Mouse (Mus musculus) midbrain, embryonic 16.5 days (tissue): ENCODE data around the gene Cntd1. TPM values are rescaled to one million over a fixed set of nuclear protein-coding genes. Genes with fewer than 3 reads are reported as not detected.
"Not testable (repeated sequence)": the region's sequence is repeated elsewhere in the genome, so short reads cannot be mapped to it uniquely, and the experiment has no call there.

ENCODE experiments used
- ATAC-seq: fragments of 200-750 bp; cut with Nextera tagmentation; 2 replicates; pipeline ENCODE4 v1.8.0; 2017; ENCODE audit warnings: moderate TSS enrichment
- H3K27ac ChIP-seq: fragments of 300-500 bp; sonication (generic); 2 replicates; pipeline ENCODE4 v1.5.1; 2014; ENCODE audit warnings: mild to moderate bottlenecking, low read length, mixed read lengths
- H3K27me3 ChIP-seq: fragments of 300-500 bp; sonication (generic); 2 replicates; pipeline ENCODE4 v1.6.1; 2014; ENCODE audit warnings: low read depth, low read length, mixed read lengths; ENCODE audit not compliant: control insufficient read depth, insufficient read depth
- H3K36me3 ChIP-seq: fragments of 300-500 bp; sonication (generic); 2 replicates; pipeline ENCODE4 v1.6.1; 2014; ENCODE audit warnings: mild to moderate bottlenecking, low read length, moderate library complexity, mixed read lengths; ENCODE audit not compliant: control insufficient read depth, insufficient read depth
- H3K4me1 ChIP-seq: fragments of 300-500 bp; sonication (generic); 2 replicates; pipeline ENCODE4 v1.6.1; 2014; ENCODE audit warnings: mild to moderate bottlenecking, low read length, mixed read lengths; ENCODE audit not compliant: control insufficient read depth, insufficient read depth
- H3K4me2 ChIP-seq: fragments of 300-500 bp; sonication (generic); 2 replicates; pipeline ENCODE4 v1.6.1; 2014; ENCODE audit warnings: mild to moderate bottlenecking, low read length, mixed read lengths
- H3K4me3 ChIP-seq: fragments of 300-500 bp; sonication (generic); 2 replicates; pipeline ENCODE4 v1.5.1; 2014; ENCODE audit warnings: low read depth, mild to moderate bottlenecking, low read length, moderate library complexity, mixed read lengths
- H3K9ac ChIP-seq: fragments of 300-500 bp; sonication (generic); 2 replicates; pipeline ENCODE4 v1.6.1; 2014; ENCODE audit warnings: low read depth, low read length, mixed read lengths
- H3K9me3 ChIP-seq: fragments of 300-500 bp; sonication (generic); replicated peaks from 2 replicates; pipeline ENCODE4 v1.6.1; 2014; ENCODE audit warnings: mild to moderate bottlenecking, low read length, mixed read lengths; ENCODE audit not compliant: control insufficient read depth, poor library complexity, severe bottlenecking
- WGBS: fragments of 180-500 bp; shearing (Covaris S2); extraction: QIAGEN DNeasy Blood & Tissue Kit; methylation state at CpG from one replicate; pipeline ENCODE4 v1.1.7; 2014; 5-methylcytosine and 5-hydroxymethylcytosine counted together
- polyA plus RNA-seq: library from polyadenylated mRNA; unstranded; fragments of >200 nt; fragmentation: Nextera tagmentation; extraction: Ambion mirVana; gene quantifications from 2 replicates; pipeline ENCODE4 v1.2.1, GENCODE M21; 2015

Cntd1 gene
- polyA plus RNA-seq, 1 experiment from 2014 or later, result 0.80 TPM

- not testable (repeated sequence) for H3K9me3 ChIP-seq, H3K27ac ChIP-seq, H3K36me3 ChIP-seq, H3K9ac ChIP-seq, H3K4me1 ChIP-seq, H3K27me3 ChIP-seq, H3K4me3 ChIP-seq, ATAC-seq, H3K4me2 ChIP-seq
- 77% methylated on average over 4 of the region's 6 CpGs for WGBS
These were observed 52.1 kb downstream of the Cntd1 start for GRCm38 (mm10) chr11:101330961-101331360.

- 89% methylated on average over 3 of the region's 3 CpGs for WGBS
- H3K4me2 ChIP-seq, result no peak overlapping the region
- no peak for ATAC-seq
- H3K27ac ChIP-seq, result no peak overlapping the region
- no peaks in the 10 kb centered on the region for H3K27me3 ChIP-seq
- no peak overlapping the region for H3K4me3 ChIP-seq
- H3K9me3 ChIP-seq, result no peaks in the 10 kb centered on the region
- no peaks in the 10 kb centered on the region for H3K36me3 ChIP-seq
- H3K9ac ChIP-seq, result no peak overlapping the region
- H3K4me1 ChIP-seq, result peaks cover 2% of the 10 kb centered on the region
These were observed 53.7 kb downstream of the Cntd1 start for GRCm38 (mm10) chr11:101332537-101332936.

GRCm38 (mm10) chr11:101334023-101334422, 55.2 kb downstream of the Cntd1 start:
- no peaks in the 10 kb centered on the region for H3K36me3 ChIP-seq
- H3K4me3 ChIP-seq, result no peak overlapping the region
- H3K27ac ChIP-seq, result no peak overlapping the region
- no peaks in the 10 kb centered on the region for H3K9me3 ChIP-seq
- no peak overlapping the region for H3K4me2 ChIP-seq
- no peak overlapping the region for H3K9ac ChIP-seq
- WGBS, result 23% methylated on average over 10 of the region's 10 CpGs
- ATAC-seq, result no peak
- H3K4me1 ChIP-seq, result peaks cover 11% of the 10 kb centered on the region
- no peaks in the 10 kb centered on the region for H3K27me3 ChIP-seq

GRCm38 (mm10) chr11:101334516-101334915, 55.7 kb downstream of the Cntd1 start:
- 3% methylated on average over 6 of the region's 6 CpGs for WGBS
- ATAC-seq, result no peak
- Histone ChIP-seq H3K27me3 (no peaks in the 10 kb centered on the region), H3K4me1 (peaks cover 11% of the 10 kb centered on the region), H3K4me3 (no peak overlapping the region), H3K4me2 (no peak overlapping the region), H3K27ac (no peak overlapping the region), H3K36me3 (no peaks in the 10 kb centered on the region), H3K9me3 (no peaks in the 10 kb centered on the region), H3K9ac (no peak overlapping the region)

GRCm38 (mm10) chr11:101335685-101336084, 56.9 kb downstream of the Cntd1 start:
- Histone ChIP-seq H3K9ac (no peak overlapping the region), H3K27ac (no peak overlapping the region), H3K27me3 (no peaks in the 10 kb centered on the region), H3K4me2 (no peak overlapping the region), H3K4me3 (no peak overlapping the region), H3K36me3 (no peaks in the 10 kb centered on the region), H3K9me3 (no peaks in the 10 kb centered on the region), H3K4me1 (peaks cover 11% of the 10 kb centered on the region)
- 84% methylated on average over 9 of the region's 9 CpGs for WGBS
- ATAC-seq, result no peak

GRCm38 (mm10) chr11:101338123-101338760, 59.4 kb downstream of the Cntd1 start:
- Histone ChIP-seq H3K4me3 (peak overlapping the region; percentile 32), H3K27ac (peak overlapping the region; percentile 50; the same call in 1 of the 2 replicates), H3K4me2 (peak overlapping the region; percentile 66), H3K36me3 (no peaks in the 10 kb centered on the region), H3K9me3 (no peaks in the 10 kb centered on the region), H3K27me3 (no peaks in the 10 kb centered on the region), H3K9ac (peak overlapping the region; percentile 49), H3K4me1 (peaks cover 11% of the 10 kb centered on the region)
- ATAC-seq, result peak; percentile 83
- under 1% methylated on average over 9 of the region's 9 CpGs for WGBS

Other genes with a start within 250 kb of the Cntd1 start
- 13.2 and 14.2 TPM in 2 replicates for gene Naglu, start 209.0 kb upstream of the Cntd1 start, polyA plus RNA-seq
- 0.21 and 0.49 TPM in 2 replicates for gene Hsd17b1, start 200.6 kb upstream of the Cntd1 start, polyA plus RNA-seq
- gene Coasy, start 196.4 kb upstream of the Cntd1 start, polyA plus RNA-seq, result 42.0 and 43.5 TPM in 2 replicates
- gene Mlx, start 191.7 kb upstream of the Cntd1 start, polyA plus RNA-seq, result 93.8 and 96.5 TPM in 2 replicates
- gene Psmc3ip, start 183.6 kb upstream of the Cntd1 start, polyA plus RNA-seq, result 15.2 and 17.6 TPM in 2 replicates
- gene Retreg3, start 159.1 kb upstream of the Cntd1 start, polyA plus RNA-seq, result 24.4 and 25.4 TPM in 2 replicates
- 72.6 and 75.0 TPM in 2 replicates for gene Tubg1, start 159.1 kb upstream of the Cntd1 start, polyA plus RNA-seq
- gene Tubg2, start 123.1 kb upstream of the Cntd1 start, polyA plus RNA-seq, result 62.9 and 71.4 TPM in 2 replicates
- 4.2 and 4.7 TPM in 2 replicates for gene Cntnap1, start 108.5 kb upstream of the Cntd1 start, polyA plus RNA-seq
- gene Plekhh3, start 107.7 kb upstream of the Cntd1 start, polyA plus RNA-seq, result 6.5 and 7.6 TPM in 2 replicates
- 0.47 and 0.62 TPM in 2 replicates for gene Ccr10, start 103.6 kb upstream of the Cntd1 start, polyA plus RNA-seq
- 30.8 and 34.4 TPM in 2 replicates for gene Ezh1, start 52.5 kb upstream of the Cntd1 start, polyA plus RNA-seq
- gene Ramp2, start 33.0 kb upstream of the Cntd1 start, polyA plus RNA-seq, result 79.5 and 83.8 TPM in 2 replicates
- gene Vps25, start 25.3 kb upstream of the Cntd1 start, polyA plus RNA-seq, result 115 and 119 TPM in 2 replicates
- 6.4 and 7.4 TPM in 2 replicates for gene Wnk4, start 18.4 kb upstream of the Cntd1 start, polyA plus RNA-seq
- gene Coa3, start 102 bp downstream of the Cntd1 start, polyA plus RNA-seq, result 208 and 224 TPM in 2 replicates
- gene Becn1, start 23.3 kb downstream of the Cntd1 start, polyA plus RNA-seq, result 159 and 177 TPM in 2 replicates
- gene Psme3, start 37.2 kb downstream of the Cntd1 start, polyA plus RNA-seq, result 107 and 121 TPM in 2 replicates
- gene Aoc2, start 46.1 kb downstream of the Cntd1 start, polyA plus RNA-seq, result 2.0 and 2.2 TPM in 2 replicates
- 0.13 and 0.14 TPM in 2 replicates for gene Aoc3, start 51.6 kb downstream of the Cntd1 start, polyA plus RNA-seq
- gene G6pc, start 88.5 kb downstream of the Cntd1 start, polyA plus RNA-seq, result not detected in 2 replicates
- 96.2 and 98.2 TPM in 2 replicates for gene Aarsd1, start 138.6 kb downstream of the Cntd1 start, polyA plus RNA-seq
- gene Gm27029, start 145.8 kb downstream of the Cntd1 start, polyA plus RNA-seq, result 7.0 and 7.9 TPM in 2 replicates
- 32.1 and 32.6 TPM in 2 replicates for gene Rundc1, start 146.1 kb downstream of the Cntd1 start, polyA plus RNA-seq
- 3.0 and 3.1 TPM in 2 replicates for gene Ptges3l, start 146.3 kb downstream of the Cntd1 start, polyA plus RNA-seq
- gene Rpl27, start 163.3 kb downstream of the Cntd1 start, polyA plus RNA-seq, result 185 and 220 TPM in 2 replicates
- gene Ifi35, start 169.4 kb downstream of the Cntd1 start, polyA plus RNA-seq, result 2.5 and 3.1 TPM in 2 replicates
- 67.7 and 76.5 TPM in 2 replicates for gene Rnd2, start 186.0 kb downstream of the Cntd1 start, polyA plus RNA-seq
- 134 and 145 TPM in 2 replicates for gene Vat1, start 187.2 kb downstream of the Cntd1 start, polyA plus RNA-seq